Mouse (Mus musculus): ENCODE results near the gene Slc22a16. TPM values are rescaled to one million over a fixed set of nuclear protein-coding genes. Genes with fewer than 3 reads are reported as not detected.

Slc22a16 gene
- not detected in 2 replicates for polyA plus RNA-seq (2015; fragmentation: Nextera tagmentation; extraction: Ambion mirVana)

DNA sequence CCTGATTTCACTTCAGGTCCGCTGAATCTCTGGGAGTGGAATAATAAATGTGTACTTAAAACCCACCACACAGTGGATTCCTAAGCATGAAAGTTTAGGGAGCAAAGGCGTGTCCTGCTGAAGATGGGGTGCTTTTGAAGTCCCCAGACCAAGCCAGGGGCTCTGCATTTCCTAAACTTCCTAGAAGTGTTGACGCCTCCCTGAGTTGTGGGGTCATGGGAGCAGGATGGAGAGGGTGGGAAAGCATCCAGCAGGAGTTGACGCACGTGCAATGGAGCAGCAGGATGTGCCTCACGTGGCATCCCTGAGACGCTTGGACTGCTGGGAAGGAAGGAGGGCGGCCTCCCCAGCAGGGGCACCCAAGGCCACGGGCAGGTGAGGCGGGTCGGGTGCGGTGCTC, at the start of gene Slc22a16:
Gene Slc22a16 (plus strand): TSS at position 301 of the 400 bp plus-strand sequence.
- ATAC-seq (ENCODE audit: insufficient number of reproducible peaks, insufficient read depth, low FRiP score, low TSS enrichment, low read depth): no peak
- H3K9me3 ChIP-seq: no peaks in the 10 kb centered on the region
- 95% methylated on average over 12 of the region's 12 CpGs for WGBS

GRCm38 (mm10) chr10:40521579-40521978, 48.6 kb upstream of the Slc22a16 start:
- Histone ChIP-seq H3K27me3 (no peaks in the 10 kb centered on the region; the same call in 1 of the 2 replicates), H3K4me2 (peak overlapping the region; percentile 27), H3K9ac (no peak overlapping the region), H3K4me3 (no peak overlapping the region), H3K27ac (peak overlapping the region; percentile 60), H3K9me3 (no peaks in the 10 kb centered on the region), H3K36me3 (no peaks in the 10 kb centered on the region), H3K4me1 (peaks cover 34% of the 10 kb centered on the region)
- peak; percentile 60; the same call in 1 of the 2 replicates for ATAC-seq (ENCODE audit: insufficient number of reproducible peaks, insufficient read depth, low FRiP score, low TSS enrichment, low read depth)
- 9% methylated on average over 12 of the region's 12 CpGs for WGBS

More for the DNA sequence above, at the start of gene Slc22a16:
- Histone ChIP-seq H3K27me3 (no peaks in the 10 kb centered on the region), H3K4me2 (no peak within 1 kb of the TSS), H3K27ac (no peak within 1 kb of the TSS), H3K4me3 (no peak within 1 kb of the TSS), H3K36me3 (no peaks in the 10 kb centered on the region), H3K9ac (no peak within 1 kb of the TSS), H3K4me1 (no peaks in the 10 kb centered on the region)

- Histone ChIP-seq H3K36me3 (no peaks in the 10 kb centered on the region), H3K9me3 (no peaks in the 10 kb centered on the region), H3K4me3 (no peak overlapping the region), H3K27ac (no peak overlapping the region), H3K4me2 (no peak overlapping the region), H3K9ac (no peak overlapping the region), H3K4me1 (peaks cover 42% of the 10 kb centered on the region), H3K27me3 (no peaks in the 10 kb centered on the region; the same call in 1 of the 2 replicates)
- WGBS: 58% methylated on average over 7 of the region's 7 CpGs
- no peak for ATAC-seq (ENCODE audit: insufficient number of reproducible peaks, insufficient read depth, low FRiP score, low TSS enrichment, low read depth)
Observed at GRCm38 (mm10) chr10:40523312-40523975, 46.7 kb upstream of the Slc22a16 start.

DNA sequence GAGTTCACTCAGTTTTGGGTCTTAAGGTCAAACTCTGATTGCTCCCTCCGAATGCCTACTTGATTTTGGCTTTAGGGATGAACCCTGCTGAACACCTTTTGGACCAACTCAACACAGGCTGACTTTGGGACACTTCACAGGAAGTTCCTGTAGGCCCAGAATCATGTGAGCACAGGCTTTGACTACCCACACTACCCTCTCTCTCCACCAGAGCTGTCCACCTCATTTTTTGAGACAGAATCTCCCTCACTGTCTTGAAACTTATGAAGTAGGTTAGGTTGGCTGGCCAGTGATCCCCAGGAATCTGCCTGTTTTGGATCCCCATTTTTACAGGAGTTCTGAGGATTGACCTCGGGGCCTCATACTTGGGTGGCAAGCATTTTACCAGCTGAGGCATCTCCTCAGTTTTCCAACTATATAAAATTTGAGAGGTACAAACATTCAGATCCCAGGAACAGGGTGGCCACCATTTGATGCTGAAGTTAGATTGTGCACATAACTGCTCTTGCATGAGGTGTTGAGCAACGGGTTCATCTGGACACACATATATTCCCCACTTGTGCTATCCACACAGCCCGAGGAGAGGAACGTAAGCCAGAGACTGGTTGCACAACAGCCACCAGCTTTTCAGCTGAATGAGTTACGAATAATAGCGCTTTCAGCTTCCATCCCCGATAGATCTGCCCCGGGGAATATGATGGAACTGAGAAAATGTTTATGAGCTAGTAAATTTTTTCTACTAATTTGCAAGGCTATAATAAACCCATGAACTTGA, 45.9 kb upstream of the Slc22a16 start:
- 56% methylated on average over 9 of the region's 9 CpGs for WGBS
- no peak for ATAC-seq (ENCODE audit: insufficient number of reproducible peaks, insufficient read depth, low FRiP score, low TSS enrichment, low read depth)
- H3K4me3 ChIP-seq: no peak overlapping the region
- no peak overlapping the region for H3K4me2 ChIP-seq
- H3K9me3 ChIP-seq: no peaks in the 10 kb centered on the region
- H3K27ac ChIP-seq: no peak overlapping the region
- H3K4me1 ChIP-seq: peaks cover 45% of the 10 kb centered on the region
- H3K9ac ChIP-seq: no peak overlapping the region
- no peaks in the 10 kb centered on the region for H3K36me3 ChIP-seq
- no peaks in the 10 kb centered on the region; the same call in 1 of the 2 replicates for H3K27me3 ChIP-seq

- no peaks in the 10 kb centered on the region for H3K9me3 ChIP-seq
- H3K4me3 ChIP-seq: no peak overlapping the region
- no peaks in the 10 kb centered on the region; the same call in 1 of the 2 replicates for H3K27me3 ChIP-seq
- H3K4me2 ChIP-seq: no peak overlapping the region
- 31% methylated on average over 10 of the region's 10 CpGs for WGBS
- H3K27ac ChIP-seq: no peak overlapping the region
- ATAC-seq (ENCODE audit: insufficient number of reproducible peaks, insufficient read depth, low FRiP score, low TSS enrichment, low read depth): no peak
- no peaks in the 10 kb centered on the region for H3K36me3 ChIP-seq
- H3K9ac ChIP-seq: no peak overlapping the region
- H3K4me1 ChIP-seq: peaks cover 45% of the 10 kb centered on the region
Observed at GRCm38 (mm10) chr10:40524991-40525390, 45.1 kb upstream of the Slc22a16 start.

DNA sequence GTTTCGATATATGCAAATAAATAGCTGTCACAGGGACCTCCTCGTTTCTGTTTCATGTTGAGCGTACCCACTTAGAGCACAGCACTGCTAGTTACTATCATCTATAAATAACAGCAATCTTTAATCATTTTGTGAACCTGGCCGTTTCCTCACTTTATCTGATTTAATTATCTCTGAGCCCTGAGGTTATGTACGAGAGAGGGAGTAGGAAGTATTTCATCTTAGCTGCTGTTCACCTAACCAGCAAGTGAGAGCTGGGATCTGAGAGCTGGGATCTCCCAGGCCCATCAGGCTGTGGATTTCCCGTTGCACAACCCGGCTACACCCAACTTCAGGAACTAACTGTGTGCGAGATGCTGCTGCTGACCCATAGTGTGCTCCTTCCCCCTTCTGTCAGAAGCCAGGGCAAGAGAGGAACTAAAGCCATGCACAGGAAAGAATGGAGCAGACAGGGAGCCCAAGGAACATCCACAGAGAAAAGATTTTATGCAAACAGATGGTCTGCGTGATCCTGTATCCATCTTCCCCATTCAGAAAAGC, 44.5 kb upstream of the Slc22a16 start:
- Histone ChIP-seq H3K36me3 (no peaks in the 10 kb centered on the region), H3K27ac (peak overlapping the region; percentile 16; the same call in 1 of the 2 replicates), H3K27me3 (no peaks in the 10 kb centered on the region; the same call in 1 of the 2 replicates), H3K4me3 (no peak overlapping the region), H3K9ac (no peak overlapping the region), H3K9me3 (no peaks in the 10 kb centered on the region), H3K4me2 (no peak overlapping the region), H3K4me1 (peaks cover 45% of the 10 kb centered on the region)
- WGBS: 57% methylated on average over 9 of the region's 9 CpGs
- ATAC-seq (ENCODE audit: insufficient number of reproducible peaks, insufficient read depth, low FRiP score, low TSS enrichment, low read depth): no peak

DNA sequence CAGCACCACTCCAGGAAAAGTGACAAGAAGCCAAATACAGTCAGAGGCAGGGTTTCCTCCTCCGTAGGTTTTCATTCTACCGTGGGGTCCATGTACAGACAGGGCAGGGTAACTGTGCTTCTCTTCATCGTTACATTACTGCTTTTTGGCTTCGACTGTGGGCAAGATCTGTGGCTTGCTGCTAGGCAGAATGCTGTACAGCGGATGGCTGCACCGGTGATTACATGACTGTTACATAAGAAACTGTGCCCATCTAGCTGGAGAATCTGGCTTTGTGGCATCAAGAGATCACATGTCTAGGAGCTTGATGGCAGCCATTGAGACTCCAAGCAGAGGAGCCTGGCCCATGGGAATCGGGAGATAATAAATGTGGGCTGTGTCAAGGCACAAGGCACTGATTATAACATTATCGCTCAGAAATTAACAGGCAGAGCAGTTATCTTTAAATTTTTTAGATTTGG, 43.8 kb upstream of the Slc22a16 start:
- Histone ChIP-seq H3K27me3 (no peaks in the 10 kb centered on the region; the same call in 1 of the 2 replicates), H3K4me2 (no peak overlapping the region), H3K9ac (no peak overlapping the region), H3K27ac (peak overlapping the region; percentile 16; the same call in 1 of the 2 replicates), H3K4me1 (peaks cover 40% of the 10 kb centered on the region), H3K9me3 (0 out of 2 replicates have a peak, but pooled peaks cover 3% of the 10 kb centered on the region), H3K4me3 (no peak overlapping the region), H3K36me3 (no peaks in the 10 kb centered on the region)
- ATAC-seq (ENCODE audit: insufficient number of reproducible peaks, insufficient read depth, low FRiP score, low TSS enrichment, low read depth): no peak
- 74% methylated on average over 8 of the region's 8 CpGs for WGBS

GRCm38 (mm10) chr10:40526986-40527385, 43.1 kb upstream of the Slc22a16 start:
- Histone ChIP-seq H3K4me3 (no peak overlapping the region), H3K4me2 (no peak overlapping the region), H3K9ac (no peak overlapping the region), H3K4me1 (peaks cover 35% of the 10 kb centered on the region), H3K27ac (no peak overlapping the region; the same call in 1 of the 2 replicates), H3K27me3 (no peaks in the 10 kb centered on the region; the same call in 1 of the 2 replicates), H3K36me3 (no peaks in the 10 kb centered on the region), H3K9me3 (0 out of 2 replicates have a peak, but pooled peaks cover 3% of the 10 kb centered on the region)
- 81% methylated on average over 3 of the region's 3 CpGs for WGBS
- ATAC-seq (ENCODE audit: insufficient number of reproducible peaks, insufficient read depth, low FRiP score, low TSS enrichment, low read depth): no peak

- peaks cover 33% of the 10 kb centered on the region for H3K4me1 ChIP-seq
- ATAC-seq (ENCODE audit: insufficient number of reproducible peaks, insufficient read depth, low FRiP score, low TSS enrichment, low read depth): no peak
- no peaks in the 10 kb centered on the region for H3K36me3 ChIP-seq
- H3K27ac ChIP-seq: no peak overlapping the region; the same call in 1 of the 2 replicates
- H3K4me3 ChIP-seq: no peak overlapping the region
- peak overlapping the region; percentile 39 for H3K4me2 ChIP-seq
- no peak overlapping the region for H3K9ac ChIP-seq
- 13% methylated on average over 8 of the region's 8 CpGs for WGBS
- H3K27me3 ChIP-seq: no peaks in the 10 kb centered on the region; the same call in 1 of the 2 replicates
- H3K9me3 ChIP-seq: 0 out of 2 replicates have a peak, but pooled peaks cover 3% of the 10 kb centered on the region
Observed at GRCm38 (mm10) chr10:40527573-40527972, 42.6 kb upstream of the Slc22a16 start.

DNA sequence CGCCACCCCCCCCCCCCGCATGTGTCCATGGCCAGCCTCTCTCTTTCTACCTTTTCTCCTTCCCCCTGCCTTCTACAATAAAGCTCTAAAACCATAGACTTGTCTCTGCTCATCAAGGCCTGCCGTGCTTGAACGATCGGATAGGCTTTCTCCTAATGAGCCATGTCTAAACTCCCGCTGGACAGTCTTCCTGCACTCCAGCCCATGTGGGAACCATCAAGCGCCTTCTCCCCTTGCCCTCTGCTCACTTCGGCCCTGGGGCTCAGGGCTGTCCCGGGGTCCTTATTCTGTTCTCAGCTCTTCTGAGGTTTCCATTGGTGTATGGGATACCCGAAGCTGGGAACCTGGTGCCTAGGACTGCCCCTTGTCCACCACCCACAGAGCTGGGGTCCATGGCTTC, 41.5 kb upstream of the Slc22a16 start:
- Histone ChIP-seq H3K4me1 (peaks cover 22% of the 10 kb centered on the region), H3K27me3 (no peaks in the 10 kb centered on the region; the same call in 1 of the 2 replicates), H3K4me2 (no peak overlapping the region), H3K4me3 (no peak overlapping the region), H3K9me3 (0 out of 2 replicates have a peak, but pooled peaks cover 3% of the 10 kb centered on the region), H3K36me3 (no peaks in the 10 kb centered on the region), H3K27ac (no peak overlapping the region), H3K9ac (no peak overlapping the region)
- ATAC-seq (ENCODE audit: insufficient number of reproducible peaks, insufficient read depth, low FRiP score, low TSS enrichment, low read depth): no peak
- WGBS: 31% methylated on average over 8 of the region's 10 CpGs

DNA sequence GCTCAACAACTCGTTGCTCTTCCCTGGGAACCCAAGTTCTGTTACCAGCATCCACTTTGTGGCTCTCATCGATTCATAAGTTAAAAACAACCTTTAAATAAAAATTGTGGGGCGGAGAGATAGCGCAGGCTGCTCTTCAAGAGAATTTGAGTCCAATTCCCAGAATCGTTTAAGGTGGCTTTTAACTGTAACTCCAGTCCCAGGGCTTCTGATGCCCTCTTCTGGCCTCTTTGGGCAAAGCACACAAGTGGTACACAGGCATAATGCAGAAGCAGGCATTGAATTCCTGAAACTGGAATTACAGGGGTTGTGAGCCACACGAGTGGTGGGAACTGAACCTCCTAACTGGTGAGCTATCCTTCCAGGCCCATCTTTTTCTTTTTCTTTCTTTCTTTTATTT, 40.5 kb upstream of the Slc22a16 start:
- H3K9ac ChIP-seq: no peak overlapping the region
- H3K27me3 ChIP-seq: no peaks in the 10 kb centered on the region; the same call in 1 of the 2 replicates
- H3K9me3 ChIP-seq: 0 out of 2 replicates have a peak, but pooled peaks cover 3% of the 10 kb centered on the region
- ATAC-seq (ENCODE audit: insufficient number of reproducible peaks, insufficient read depth, low FRiP score, low TSS enrichment, low read depth): no peak
- no peaks in the 10 kb centered on the region for H3K36me3 ChIP-seq
- no peak overlapping the region for H3K4me3 ChIP-seq
- H3K4me1 ChIP-seq: peaks cover 13% of the 10 kb centered on the region
- no peak overlapping the region for H3K4me2 ChIP-seq
- H3K27ac ChIP-seq: no peak overlapping the region
- 57% methylated on average over 6 of the region's 6 CpGs for WGBS
